Mouse (Mus musculus) cerebellum, adult 9-10 months (tissue): ENCODE results near the gene Tmbim1.
"Not testable (repeated sequence)": the region's sequence is repeated elsewhere in the genome, so short reads cannot be mapped to it uniquely, and the experiment has no call there.

ENCODE experiments used
- DNase-seq: peaks from one replicate; pipeline ENCODE4 v3.0.0; 2022

The Tmbim1 gene

GRCm38 (mm10) chr1:74305522-74305921, at the start of gene Tmbim1:
Gene Tmbim1 (minus strand): TSS chr1:74305622.
- DNase-seq: no peak

- no peak for DNase-seq
These were observed 48.2 kb upstream of the Tmbim1 start for GRCm38 (mm10) chr1:74353453-74354229.

GRCm38 (mm10) chr1:74352532-74353096, 47.2 kb upstream of the Tmbim1 start:
- no peak for DNase-seq

GRCm38 (mm10) chr1:74351185-74351769, 45.9 kb upstream of the Tmbim1 start:
- no peak for DNase-seq

GRCm38 (mm10) chr1:74344163-74344916, 38.9 kb upstream of the Tmbim1 start:
- DNase-seq: no peak

GRCm38 (mm10) chr1:74343161-74343560, 37.7 kb upstream of the Tmbim1 start:
- DNase-seq: no peak

- no peak for DNase-seq
These were observed 36.9 kb upstream of the Tmbim1 start for GRCm38 (mm10) chr1:74342308-74342707.

GRCm38 (mm10) chr1:74341898-74342297, 36.5 kb upstream of the Tmbim1 start:
- no peak for DNase-seq

GRCm38 (mm10) chr1:74340992-74341391, 35.6 kb upstream of the Tmbim1 start:
- not testable (repeated sequence) for DNase-seq

GRCm38 (mm10) chr1:74340361-74340764, 34.9 kb upstream of the Tmbim1 start:
- peak; percentile 43 for DNase-seq

- no peak for DNase-seq
These were observed 34.5 kb upstream of the Tmbim1 start for GRCm38 (mm10) chr1:74339917-74340316.

- no peak for DNase-seq
These were observed 33.2 kb upstream of the Tmbim1 start for GRCm38 (mm10) chr1:74338626-74339025.

- no peak for DNase-seq
These were observed 32.6 kb upstream of the Tmbim1 start for GRCm38 (mm10) chr1:74338013-74338412.

- peak; percentile 45 for DNase-seq
These were observed 31.9 kb upstream of the Tmbim1 start for GRCm38 (mm10) chr1:74337241-74337771.

- DNase-seq: peak; percentile 65
These were observed 30.2 kb upstream of the Tmbim1 start for GRCm38 (mm10) chr1:74335436-74336170.

GRCm38 (mm10) chr1:74335033-74335432, 29.6 kb upstream of the Tmbim1 start:
- DNase-seq: peak; percentile 24

GRCm38 (mm10) chr1:74334607-74335006, 29.2 kb upstream of the Tmbim1 start:
- DNase-seq: no peak

GRCm38 (mm10) chr1:74332930-74333329, 27.5 kb upstream of the Tmbim1 start:
- DNase-seq: peak; percentile 73

- peak; percentile 96 for DNase-seq
These were observed 26.9 kb upstream of the Tmbim1 start for GRCm38 (mm10) chr1:74332241-74332763.

- DNase-seq: peak; percentile 36
These were observed 25.7 kb upstream of the Tmbim1 start for GRCm38 (mm10) chr1:74331046-74331681.

- DNase-seq: no peak
These were observed 24.5 kb upstream of the Tmbim1 start for GRCm38 (mm10) chr1:74329899-74330431.
